Mouse (Mus musculus) left cerebral cortex, adult 9 months (tissue): Measurements from ENCODE around the gene Wwc1.
"Not testable (repeated sequence)": the region's sequence is repeated elsewhere in the genome, so short reads cannot be mapped to it uniquely, and the experiment has no call there.

ENCODE experiments used
- DNase-seq, 2 experiments: peaks; one replicate each; pipeline ENCODE4 v3.0.0; 2022; ENCODE audit warnings: low spot score in 2 of 2

Gene Wwc1

DNA sequence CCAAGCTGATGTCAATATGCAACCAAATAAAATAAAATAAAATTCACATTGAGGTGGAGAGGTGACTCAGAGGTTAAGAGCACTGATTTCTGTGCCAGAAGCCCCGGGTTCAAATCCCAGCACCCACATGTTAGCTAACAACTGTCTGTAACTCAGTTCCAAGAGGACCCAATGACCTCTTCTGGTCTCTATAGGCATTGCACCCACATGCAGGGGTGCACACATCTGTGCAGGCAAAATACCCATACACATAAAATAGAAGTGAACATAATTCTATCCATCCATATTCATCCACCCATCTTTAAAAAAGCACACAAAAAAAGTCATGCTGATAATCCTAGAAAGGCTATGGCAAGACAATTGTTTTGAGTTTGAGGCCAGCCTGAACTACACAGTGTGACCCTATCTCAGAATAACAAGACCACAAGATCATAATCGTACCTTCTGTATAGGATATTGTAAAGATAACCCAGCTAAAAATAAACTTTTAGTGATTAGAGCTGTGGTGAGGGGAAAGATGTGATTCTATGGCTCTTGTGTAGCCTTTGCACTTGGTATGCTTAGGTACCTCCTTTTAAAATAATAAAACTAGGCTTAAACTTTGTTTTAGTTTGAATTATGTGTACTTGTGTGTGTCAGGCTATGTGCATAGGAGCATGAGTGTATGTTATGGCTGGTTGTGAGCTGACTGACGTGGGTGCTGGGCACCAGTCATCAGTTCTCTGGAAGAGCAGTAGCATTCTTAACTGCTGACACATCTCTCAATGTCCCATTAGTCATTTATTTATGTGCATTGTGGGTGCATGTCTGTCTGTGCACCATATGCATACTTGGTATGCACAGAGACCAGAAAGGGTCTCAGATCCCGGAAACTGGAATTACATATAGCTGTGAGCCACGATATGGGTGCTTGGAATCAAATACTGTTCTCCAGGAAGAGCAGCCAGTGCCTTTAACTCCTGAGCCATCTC lies 142.9 kb downstream of the Wwc1 start:
- DNase-seq, result no peak

DNA sequence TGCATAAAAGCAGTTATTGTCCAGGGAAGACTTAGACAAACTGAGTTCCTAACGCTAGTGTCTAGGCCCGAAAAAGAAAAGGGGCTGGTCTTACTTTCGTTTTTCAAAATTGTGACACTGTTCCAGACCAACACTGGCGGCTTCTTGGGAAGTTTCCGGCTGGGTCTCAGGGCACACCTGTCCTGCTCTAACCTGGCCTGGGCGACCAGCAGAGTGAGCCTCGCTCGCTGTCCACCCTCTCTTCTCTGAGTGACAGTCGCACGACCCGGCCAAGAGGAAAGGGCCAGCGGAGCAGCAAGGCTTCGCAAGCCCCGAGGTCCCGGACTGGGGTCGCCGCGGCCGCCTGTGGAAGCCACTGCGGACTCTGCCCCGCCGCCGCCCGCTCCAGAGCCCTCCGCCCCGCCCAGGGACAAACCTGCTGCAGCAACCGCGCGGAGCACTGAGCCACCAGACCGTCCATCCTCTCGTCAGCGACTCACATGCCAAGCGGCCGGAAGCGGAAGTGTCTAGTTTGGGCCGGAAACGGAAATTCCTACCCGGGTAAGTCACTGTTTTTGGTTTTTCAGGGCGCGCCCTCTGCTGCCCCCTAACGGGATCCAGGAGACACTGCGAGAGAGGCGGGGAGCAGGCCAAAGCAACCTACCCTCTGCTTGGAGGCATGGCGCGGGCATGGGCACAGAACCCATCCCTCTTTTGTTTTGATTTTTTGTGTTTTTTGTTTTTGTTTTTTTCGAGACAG lies 146.1 kb downstream of the Wwc1 start, which contains the start of gene Rars:
TSS of gene Rars (minus strand) at position 485 of the 739 bp plus-strand sequence.
- DNase-seq, result peak; percentile 61 to 95

DNA sequence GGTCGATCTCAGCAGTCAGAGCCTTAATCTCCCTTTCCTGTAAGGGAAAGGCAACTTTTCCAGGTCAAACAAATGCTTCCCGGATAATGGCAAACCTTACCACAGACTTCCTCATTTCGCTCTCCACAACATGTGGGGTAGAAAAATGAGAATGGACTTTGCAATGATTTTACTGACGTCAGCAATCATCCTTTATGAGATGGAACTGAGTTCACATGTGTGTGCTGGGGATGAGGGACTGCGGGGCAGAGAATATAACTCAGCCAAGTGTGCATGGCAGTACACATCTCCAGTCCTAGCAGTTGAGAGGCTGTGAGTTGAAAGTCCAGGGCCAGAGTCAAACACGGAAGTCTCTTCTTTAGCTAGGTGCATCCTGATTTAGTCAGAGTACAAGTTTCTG lies 147.1 kb downstream of the Wwc1 start:
- no peak for DNase-seq

DNA sequence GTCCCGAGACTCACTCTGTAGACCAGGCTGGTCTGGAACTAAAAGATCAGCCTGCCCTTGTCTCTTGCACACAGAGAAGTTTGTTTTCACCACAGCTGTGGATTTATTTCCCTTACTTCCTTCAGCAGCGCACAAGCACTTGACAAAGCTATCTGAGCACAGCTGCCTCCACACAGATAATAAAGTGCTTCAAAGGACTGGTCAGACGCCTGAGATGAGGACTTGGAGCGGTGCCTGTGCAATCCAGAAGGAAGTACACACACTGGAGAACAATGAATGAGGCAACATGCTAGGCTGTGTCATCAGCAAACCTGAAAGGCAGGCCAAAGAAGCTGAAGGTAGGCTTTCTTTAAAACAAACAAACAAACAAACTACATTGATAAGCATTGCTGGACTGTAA lies 148.2 kb downstream of the Wwc1 start:
- no peak for DNase-seq

DNA sequence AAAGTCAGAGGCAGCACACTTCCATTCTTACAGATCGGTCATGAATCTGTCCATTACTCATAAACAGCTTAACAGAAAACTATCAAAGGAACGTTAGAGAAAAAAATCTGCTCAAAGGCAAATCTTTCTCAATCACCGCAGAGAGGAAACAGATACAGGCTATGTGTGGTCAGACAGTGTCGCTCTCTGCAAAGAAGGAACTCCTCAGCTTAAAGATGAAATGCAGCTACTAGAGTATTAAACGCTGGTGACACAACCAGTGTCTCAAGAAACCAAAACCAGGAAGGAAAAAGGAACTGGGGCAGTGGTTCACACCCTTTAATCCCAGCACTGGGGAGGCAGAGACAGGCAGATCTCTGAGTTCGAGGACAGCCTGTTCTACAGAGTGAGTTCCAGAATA lies 152.6 kb downstream of the Wwc1 start:
- DNase-seq, result no peak

DNA sequence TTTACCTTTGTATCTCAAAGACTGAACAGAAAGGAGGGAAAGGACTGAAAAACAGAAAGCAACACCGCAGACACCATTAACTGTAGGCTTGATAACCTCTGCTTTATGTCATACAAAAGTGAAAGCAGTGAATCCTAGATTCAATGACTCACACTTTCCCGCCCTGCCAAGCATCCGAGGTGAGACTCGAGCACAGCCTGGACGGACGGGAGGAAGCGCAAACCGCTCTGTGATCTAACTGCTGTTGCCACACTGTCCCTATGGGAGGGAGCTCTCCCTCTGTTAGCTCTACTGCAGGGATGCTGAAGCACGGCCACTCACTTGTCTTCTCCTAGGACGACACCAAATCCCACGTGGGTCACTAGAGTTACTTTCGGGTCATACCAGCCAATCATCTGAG lies 164.0 kb downstream of the Wwc1 start:
- DNase-seq, result no peak

DNA sequence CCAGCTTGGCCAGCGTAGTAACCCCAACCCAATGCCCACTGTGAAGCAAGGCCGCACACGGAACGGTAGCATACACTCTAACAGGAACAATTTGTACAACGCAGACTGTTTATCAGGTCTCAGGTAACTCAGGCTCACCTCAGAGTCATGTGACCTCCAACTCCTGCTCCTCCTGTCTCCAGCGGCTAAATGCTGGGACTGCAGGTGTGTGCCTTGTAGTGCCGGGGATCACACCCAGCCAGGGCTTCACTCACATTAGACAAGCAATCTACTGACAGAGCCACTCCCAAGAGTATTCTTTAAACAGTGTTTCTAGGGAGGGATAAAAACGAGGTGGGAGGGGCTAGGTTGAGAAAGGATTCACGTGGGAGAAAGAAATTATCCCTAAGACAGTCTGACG lies 168.9 kb downstream of the Wwc1 start:
- DNase-seq, result no peak

DNA sequence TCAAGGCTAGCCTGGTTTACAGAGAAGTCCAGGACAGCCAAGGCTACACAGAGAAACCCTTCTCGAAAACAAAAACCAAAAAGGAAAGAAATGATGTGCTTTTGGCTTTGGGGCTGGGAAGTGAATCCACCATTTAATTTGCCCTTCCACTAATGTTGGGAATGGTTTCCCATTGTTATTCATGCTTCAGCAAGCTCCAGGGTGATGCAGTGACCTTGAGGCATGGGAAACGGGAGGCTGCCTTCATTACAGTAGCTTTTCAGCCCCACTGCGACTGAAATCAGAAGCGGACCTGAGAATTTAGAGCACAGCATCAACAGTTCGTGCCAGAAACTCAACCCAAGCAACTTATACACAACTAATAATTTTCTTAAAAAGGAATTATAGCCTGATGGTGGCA lies 179.0 kb downstream of the Wwc1 start:
- DNase-seq, result no peak

DNA sequence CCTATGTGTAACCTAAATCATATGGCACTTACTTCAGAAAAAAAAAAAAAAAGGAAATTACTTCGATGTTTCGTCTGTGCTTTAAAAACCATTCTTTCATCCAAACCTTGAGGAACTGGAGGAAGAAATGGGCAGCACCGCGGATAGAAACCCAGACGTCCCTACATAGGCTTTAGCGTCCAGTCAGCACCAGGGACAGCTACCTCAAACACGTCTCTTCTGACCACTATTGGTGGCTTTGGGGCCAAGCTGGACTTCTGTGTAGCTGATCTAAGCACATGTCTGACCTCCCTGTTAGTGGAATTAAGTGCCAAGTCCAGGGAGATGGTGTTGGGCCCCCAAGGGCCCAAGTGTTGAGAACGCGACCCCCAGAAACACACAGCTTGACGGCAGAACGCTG lies 181.5 kb downstream of the Wwc1 start, which contains the start of gene Fbll1:
TSS of gene Fbll1 (minus strand) at position 11 of the 400 bp plus-strand sequence.
- DNase-seq, result no peak

DNA sequence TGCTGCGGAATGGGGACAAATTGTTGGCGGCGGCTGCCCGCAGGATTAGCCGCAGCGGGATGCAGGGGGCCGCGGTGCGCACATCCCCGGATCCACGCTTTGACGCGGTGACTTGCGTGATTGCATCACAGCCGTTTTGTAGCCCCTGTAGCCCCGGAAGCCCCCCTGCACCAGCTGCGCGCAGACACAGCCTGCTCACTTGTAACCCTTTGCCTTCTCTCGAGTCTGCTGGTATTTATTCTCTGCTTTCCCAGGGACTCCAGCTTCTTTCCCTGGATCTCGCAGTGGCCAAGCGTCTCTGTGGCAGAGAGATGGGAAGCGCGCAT lies 181.9 kb downstream of the Wwc1 start:
- DNase-seq, result peak; percentile 46 to 77

DNA sequence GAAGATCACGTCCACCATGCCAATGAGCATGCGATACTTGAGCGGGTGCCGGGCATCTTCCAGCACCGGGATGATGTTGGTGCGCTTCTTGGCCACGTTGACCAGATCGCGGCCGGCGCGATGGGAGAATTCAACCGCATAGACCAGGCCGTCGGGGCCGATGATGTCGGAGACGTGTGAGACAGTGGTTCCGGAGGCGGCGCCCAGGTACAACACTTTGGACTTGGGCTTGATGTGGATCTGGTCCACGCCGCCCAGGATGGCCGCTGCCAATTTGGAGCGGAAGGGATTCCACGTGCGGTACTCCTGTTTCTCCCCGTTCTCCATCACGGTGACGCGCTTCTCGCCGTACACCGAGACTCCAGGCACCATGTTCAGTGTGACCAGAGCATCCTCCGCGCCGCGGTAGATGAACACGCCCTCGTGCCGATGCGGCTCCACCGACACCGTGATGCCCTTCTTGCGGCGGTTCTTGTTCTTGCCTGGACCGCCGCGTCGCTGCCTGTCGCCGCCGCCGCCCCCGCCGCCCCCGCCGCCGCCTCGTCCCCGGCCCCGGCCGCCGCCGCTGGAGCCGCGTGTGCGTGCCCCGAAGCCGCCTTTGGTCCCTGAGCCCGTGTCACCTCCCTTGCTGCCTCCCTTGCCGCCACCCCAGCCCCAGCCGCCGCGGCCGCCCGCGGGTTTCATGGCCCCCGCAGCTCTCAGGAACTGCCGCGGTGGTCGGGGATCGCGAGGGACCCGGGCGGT lies 182.4 kb downstream of the Wwc1 start:
- peak in 1 of 2 experiments; percentile 44 for DNase-seq

DNA sequence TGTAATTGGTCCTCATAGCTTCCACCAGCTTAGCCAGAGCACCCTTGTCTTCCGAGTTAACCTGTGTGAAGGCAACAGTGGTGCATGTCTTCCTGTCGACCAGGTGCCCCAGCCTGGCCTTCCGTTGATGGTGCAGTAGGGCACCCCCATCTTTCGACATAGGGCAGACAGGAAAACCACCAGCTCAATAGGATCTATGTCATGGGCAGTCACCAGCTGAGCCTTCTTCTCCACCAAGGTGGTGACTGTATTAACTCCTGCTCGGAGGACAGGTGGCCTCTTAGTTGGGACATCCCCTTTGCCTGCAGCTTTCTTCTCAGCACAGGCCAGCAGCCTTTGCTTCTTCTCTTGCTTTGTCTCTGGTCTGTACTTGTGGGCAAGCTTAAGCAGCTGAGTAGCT lies 187.5 kb downstream of the Wwc1 start:
- DNase-seq, result not testable (repeated sequence)

DNA sequence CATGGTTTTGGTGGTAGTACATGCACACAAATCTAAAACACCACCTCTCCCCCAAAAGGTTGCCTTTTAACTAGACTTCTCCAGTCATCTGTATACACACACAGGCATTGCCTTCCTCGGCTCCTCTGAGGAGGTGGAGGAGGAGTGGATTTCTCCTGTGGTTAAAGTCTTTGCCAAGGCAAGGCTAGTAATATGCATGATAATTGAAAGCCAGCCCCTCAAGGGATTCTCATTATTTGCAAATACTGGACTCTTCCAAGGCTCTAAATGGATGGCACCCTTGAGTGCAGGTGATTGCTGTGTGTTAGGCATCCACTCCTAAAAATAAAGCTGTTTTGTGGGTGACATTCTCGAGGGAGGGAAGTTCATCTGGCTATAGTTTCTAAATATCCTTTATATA lies 191.9 kb downstream of the Wwc1 start:
- no peak for DNase-seq
